Mouse (Mus musculus) ES-CJ7 (cell line): ENCODE measurements around the gene Car5a.

ENCODE experiments used
- DNase-seq: peaks from one replicate; pipeline ENCODE4 v3.0.0; 2011; ENCODE audit warnings: low read depth, low spot score

Gene Car5a

DNA sequence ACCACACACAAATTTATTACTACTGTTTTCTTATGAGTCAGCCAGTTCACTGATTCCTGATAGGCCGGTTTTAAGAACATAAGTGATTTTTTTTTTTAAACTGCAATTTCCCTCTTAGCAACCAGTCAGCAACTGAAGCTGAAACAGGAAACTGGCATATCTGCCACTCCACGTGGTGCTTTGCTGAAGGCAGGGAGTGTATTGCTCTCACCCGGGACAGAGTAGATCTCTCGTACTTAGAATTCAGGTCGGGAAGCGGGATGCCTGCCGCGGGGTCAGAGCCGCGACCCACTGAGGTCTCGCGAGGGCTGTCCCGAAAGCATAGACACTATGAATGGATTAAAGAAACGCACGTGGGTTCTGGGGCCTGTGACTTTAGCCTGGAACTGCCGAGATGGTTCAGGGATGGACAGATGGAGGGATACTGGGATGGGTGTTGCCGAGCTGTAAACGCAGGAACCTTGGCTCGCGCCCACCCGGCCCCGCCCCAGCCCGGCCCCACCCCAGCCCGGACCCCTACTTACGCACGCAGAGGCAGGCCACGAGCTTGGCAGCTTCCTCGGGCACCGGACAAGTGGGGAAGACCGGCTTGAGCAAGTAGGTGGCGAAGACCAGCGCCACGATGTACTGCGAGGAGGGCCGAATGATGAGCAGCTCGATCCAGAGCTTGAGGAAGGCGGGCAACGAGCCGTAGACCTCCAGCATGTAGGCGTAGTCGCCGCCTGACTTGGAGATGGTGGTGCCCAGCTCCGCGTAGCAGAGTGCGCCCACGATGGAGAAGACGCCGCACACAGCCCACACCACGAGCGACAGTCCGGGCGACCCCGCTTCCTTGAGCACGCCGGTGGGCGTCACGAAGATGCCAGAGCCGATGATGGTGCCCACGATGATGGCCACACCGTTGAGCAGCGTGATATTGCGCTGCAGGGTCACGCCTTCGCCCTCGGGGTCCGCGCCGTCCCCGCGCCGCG is 37.9 kb downstream of the Car5a start:
- DNase-seq, result peak; percentile 73

DNA sequence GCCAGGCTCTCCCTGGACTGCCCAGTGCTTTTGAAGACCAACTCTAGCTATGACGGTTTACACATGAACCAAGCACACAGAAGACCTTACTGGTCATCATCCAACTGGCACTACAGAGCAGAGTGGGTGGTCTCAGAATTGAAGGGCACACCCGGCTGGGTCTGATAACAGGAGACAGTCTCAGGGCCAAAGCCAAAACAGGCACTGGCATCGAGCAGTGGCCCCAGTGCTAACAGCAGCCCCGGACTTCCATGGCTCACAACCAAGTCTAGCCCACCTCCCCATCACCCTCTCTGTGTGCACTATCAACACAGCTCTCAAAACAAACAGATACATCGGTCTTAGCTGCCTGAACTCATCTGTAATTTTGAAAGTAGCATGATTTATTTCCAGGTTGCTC is 38.8 kb downstream of the Car5a start:
- DNase-seq, result no peak

DNA sequence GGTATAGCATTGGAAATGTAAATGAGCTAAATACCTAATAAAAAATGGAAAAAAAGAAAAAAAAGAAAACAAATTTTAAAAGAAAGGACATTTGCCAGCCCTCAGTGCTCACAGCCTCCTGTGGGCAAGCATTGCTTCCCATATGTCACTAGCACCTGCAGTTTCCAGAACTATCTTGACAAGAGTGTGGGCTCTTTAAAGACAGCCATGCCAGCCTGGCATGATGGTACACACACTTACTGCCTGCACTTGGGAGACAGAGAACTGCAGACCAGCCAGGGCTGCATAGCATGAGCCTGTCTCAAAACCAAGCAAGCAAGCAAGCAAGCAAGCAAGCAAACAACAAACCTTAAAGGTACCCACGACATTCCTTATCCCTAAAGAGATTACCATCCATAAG is 39.3 kb downstream of the Car5a start:
- DNase-seq, result no peak

DNA sequence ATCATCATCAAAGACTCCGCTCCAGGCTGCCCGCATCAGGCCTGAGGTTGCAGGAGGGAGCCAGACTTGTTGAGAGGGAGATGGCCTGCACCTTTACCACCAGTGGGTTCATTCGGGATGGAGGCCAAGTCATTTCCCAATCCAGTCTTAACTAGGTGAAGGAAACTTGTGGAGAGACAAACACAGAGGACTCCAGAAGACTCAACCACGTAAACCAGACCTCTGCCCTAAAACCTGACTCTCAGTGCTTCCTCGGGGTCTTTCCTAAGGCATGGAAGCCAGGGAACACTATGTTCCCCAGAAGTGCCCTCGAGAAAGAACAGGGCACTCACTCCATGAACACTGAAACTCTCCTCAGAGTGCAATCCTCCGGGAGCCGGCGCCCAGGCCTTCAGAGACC is 39.7 kb downstream of the Car5a start:
- no peak for DNase-seq

DNA sequence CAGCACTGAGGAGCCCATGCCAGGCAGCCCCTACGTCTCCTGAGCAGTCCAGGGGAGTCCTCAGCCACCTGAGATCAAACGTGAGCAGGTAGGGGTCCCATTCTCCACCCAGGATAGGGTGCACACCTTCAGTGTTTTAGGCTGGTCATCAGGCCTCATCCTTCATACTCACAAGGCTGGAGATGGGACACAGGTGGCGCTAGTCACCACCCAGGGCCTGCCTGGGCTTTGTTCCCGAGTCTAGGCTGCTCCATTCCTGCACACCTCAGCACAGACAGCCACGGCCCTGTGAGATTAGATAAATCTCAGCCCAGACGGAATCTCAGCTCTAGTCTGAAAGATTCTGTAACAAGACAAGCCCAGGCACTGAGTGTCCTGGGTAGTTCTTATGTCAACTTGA is 40.7 kb downstream of the Car5a start:
- no peak for DNase-seq

DNA sequence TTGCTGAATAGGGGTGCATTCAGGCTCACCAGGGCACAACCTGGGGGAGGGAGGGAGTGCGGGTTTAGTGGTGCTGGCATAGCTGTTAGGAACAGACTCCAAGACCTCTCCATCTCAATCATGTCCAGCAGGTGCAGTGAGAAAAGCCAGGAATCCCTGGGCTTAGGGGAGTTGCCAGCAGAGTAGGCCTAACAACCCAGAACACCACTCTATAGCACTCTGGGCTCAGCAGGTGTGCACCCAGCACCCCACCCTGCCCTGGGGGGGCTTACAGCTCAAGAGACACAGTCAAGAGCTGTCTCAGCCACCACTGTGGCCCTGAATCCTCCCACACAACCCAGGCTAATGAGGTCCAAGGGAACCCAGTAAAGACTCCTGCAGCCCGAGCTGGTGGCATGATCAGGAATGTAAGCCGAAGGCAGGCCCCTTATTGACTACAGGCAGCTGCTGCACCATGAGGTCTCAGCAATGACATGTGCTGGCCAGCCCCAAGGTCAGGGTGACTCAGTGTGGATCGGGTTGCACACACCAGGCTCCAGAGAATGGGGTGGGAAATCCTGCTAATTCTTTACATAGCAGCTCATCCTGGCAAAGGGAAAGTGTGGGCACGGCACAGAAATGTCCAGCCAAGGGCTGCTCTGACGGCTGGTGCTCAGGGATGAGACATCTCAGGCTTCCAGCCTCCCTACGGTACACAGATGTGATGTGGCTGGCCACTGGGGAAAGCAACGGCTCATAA is 43.0 kb downstream of the Car5a start:
- no peak for DNase-seq

DNA sequence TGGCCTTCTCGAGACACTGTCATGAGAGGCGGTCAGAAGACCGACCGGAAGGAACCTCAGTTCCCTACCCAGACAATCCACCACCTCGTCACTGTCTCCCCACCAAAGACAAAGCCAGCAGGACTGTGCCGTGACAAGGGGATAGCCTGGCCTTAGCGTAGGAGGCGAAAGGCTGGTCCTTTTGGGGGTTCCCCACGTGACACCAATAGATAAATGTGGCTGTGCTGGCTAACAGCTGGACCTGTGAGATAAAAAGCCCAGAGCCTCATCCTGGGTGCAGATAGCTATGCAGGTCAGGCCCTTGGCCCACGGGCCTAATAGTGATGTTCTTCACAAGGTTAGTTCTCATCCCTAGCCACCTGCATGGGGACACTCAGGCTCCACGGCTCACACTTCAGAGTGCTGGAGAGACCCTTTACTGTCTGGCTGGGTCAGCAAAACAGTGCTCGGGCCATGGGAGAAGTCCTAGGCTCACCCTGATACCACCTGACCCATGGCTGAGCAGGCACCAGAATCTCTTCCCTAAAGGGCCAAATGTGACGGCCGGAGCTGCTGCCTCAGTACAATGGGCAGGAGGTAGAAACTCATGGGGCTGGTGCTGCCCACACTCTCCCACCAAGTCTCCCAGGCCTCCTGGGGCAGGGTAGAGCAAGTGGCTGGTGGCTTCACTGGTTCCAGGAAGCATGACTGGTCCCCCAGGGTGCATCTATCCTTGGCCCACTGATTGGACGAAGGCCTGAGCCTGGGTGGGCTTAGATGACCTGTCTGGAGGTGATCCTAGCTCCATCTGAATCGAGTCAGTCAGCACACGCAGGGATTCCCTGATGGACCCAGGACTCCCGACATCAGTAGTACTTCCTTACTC is 45.3 kb downstream of the Car5a start:
- no peak for DNase-seq

DNA sequence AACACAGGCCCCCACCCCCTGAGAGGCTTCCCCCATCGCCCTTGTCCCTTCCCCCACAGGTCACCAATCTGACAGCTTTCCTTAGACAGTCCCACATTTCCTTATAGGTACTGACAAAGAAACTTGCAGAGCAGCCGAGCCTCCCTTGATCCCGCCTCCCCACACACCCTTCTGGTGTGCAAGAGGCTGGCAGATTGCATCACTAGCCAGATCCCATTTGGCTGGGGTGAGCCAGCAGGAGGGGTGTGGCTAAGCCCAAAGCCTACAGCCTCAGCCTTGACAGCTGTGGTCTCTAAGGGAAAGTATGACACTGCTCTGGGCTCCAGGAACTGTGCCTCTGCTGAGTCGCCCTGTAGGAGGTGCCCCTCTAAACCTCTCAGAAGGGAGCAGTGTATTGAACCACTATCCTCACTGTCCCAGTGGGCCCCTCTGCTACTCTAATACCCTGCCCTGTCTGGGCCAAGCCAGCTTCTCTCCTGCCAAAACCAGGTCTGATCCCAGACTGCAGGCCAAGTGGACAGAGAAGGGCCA is 46.2 kb downstream of the Car5a start:
- DNase-seq, result peak; percentile 92

DNA sequence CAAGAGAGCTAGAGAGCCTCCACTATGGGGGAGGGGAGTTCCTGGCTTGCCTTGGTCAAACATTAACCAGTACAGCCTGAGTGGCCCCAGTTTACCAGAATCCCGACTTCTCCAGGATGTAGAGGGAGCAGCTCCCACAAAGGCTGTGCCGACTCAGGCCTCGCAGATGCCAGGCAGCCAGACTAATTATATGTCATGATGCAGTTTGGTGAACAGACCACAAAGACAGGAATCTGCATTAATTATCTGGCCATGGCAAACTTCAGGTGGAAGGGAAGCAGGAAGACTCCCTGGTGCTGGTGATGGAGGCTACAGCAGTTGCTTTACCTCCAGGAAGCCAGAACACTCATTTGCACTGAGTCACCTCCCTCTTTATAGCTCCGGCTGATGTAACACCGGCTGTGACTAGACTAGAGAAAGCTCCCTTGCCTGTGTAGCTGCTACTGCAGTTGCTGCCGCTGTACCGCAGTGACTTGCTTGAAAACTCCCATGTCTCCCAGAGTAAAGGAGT is 46.8 kb downstream of the Car5a start:
- peak; percentile 77 for DNase-seq

DNA sequence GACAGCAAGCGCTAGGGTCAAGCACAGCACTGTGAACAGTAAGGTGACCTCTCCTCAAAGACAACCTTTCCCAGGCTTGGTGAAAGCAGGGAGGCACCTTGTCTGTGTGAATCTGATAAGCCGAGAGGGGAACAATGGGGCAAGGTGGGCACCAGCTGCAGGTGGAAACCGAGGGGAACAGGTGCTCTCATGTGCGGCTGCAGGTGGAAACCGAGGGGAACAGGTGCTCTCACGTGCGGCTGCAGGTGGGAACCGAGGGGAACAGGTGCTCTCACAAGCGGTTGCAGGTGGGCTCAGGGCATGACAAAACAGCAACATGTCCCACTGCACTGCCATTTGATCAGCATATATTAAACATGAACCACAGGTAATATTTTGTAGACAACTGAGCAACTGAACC is 47.5 kb downstream of the Car5a start:
- no peak for DNase-seq

DNA sequence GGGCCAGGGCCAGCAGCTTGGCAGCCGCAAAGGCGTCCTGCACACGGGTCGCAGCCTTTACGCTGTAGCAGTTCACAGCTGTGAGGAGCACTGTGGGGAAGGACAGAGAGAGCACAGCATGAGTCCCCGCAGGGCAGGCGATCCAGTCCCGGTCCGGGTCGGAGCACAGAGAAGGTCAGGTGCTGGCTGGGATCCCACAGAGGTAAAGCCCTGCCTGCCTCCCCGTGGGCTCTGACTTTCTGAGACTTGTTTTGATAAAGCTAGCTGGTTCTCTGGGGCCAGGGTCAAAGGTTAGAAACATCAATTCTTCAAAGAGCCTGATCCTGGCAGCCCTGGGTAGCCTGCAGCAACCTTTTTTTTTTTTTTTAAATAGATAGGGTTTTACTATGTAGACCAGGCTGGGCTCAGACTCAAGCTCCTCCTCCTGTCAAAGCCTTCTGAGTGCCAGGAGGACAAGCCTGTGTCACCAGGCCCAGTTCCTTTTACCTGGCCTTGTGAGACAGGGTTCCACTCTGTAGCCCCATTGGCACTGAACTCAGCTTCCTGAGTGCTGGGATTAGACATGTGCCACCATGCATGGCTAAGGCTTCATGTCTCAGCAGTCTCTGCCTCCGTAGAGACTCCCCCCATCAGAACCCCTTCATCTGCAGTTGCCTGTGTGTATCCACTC is 48.1 kb downstream of the Car5a start:
- DNase-seq, result no peak

DNA sequence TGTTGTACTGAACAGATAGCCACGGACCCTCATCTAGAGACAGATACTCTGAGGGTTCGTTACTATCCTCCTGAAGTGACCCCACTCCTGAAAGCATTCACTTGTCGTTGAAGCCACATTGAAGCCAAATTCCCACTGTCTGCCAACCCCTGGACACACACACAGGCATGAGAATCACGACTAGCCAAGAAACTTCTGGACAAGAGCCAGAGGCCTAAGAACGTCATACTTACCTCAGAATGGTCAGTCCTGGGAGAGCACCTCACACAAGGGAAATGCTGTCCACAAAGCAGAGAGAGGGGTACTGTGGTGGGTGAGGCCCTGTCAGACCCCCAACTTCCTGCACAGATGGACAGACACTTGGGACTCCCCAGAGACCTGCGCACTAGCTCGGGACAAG is 48.8 kb downstream of the Car5a start:
- DNase-seq, result no peak

DNA sequence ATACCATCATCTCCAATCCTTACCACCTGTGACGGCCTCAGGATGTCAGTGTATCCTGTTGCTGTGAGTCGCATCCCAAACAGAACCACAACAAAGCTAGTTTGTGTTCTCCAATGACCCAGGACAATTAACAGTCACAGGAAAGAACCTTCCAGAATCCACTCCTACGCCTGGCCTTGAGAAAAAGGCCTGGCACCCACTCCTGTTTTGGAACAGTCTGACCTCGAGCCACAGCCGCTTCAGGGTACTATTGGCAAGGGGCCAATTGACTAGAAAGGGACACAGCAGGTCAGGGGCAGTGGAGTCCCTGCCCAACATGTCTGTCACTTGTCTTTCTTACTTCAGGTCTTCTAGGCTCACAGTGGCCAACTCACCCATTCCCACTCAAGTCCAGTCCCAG is 51.8 kb downstream of the Car5a start:
- DNase-seq, result no peak

DNA sequence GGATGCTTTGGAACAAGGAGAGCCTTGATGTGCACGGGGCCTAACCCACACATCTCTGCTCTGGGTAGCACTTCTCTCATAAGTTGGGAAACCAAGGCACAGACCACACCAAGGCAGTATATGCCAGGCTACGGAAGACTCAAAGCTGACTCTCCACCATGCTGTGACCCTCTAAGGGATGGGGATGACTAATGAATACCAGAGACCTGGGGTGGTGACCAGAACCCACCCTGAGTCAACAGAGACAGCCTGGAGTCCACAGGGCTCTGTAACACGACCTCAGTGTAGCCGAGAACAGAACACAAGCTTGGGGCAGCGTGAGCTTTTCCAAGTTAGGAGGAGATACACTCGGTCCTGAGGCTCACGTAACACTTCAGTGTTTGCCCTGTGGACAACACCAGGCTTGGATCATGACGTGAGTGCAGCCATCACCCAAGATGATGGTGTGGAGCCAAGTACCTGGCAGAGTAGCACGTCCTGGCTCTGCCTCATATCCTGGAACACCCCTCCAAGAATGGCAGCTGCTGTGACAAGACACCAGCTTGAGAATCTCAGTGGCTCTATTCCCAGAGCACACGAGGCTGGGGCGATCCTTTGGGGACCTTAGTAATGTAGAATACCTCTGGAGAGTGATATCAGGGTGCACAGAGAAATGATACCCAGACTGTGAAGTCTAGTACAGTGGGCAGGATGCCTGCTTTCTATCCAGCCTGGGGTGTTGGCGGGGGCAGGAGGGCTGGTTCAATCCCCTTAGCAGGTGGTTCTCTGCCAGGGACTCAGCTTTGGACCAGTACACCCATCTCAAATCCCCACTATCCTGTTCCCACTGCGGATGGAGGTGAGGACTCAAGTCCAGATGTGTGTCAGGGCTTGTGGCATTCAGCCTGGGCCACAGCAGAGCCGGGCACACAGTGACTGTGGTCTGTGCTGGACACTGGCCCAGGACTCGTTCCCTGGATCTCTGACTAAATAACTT is 54.6 kb downstream of the Car5a start:
- no peak for DNase-seq

DNA sequence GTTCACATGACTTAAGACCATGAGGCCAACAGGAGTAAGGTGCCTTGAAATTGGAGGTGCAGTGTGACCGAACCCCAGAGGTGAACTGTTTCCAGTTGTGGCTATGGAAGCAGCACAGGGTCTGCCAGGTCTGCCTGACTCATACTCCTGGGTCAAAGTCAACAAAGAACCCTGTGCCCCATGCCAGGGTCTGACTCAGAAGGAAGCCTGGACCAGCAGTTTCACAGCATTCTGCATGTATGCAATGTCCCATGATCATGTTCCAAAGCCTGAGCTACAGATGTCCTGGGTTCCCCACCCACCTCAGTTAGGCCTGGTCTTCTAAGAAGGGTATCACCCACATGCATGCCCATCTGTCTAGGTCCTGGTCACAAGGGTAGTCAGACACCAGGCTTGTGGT is 55.4 kb downstream of the Car5a start:
- DNase-seq, result no peak

DNA sequence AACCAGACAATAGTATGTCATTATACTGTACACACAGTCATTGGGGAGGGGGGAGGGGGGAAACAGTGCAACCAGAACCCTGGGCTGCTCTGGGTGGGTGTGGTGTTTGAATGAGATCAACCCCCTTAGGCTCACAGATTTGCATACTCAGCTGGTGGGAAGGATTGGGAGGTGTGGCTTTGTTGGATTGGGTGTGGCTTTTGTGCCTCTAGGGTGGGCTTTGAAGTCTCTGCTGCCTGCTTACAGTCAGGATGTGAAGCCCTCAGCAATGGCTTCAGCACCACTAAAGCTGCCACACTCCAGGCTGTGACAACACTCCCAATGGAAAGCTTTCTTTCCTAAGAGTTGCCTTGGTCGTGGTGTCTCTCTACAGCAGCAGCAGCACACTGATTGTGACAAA is 57.2 kb downstream of the Car5a start:
- DNase-seq, result peak; percentile 89

DNA sequence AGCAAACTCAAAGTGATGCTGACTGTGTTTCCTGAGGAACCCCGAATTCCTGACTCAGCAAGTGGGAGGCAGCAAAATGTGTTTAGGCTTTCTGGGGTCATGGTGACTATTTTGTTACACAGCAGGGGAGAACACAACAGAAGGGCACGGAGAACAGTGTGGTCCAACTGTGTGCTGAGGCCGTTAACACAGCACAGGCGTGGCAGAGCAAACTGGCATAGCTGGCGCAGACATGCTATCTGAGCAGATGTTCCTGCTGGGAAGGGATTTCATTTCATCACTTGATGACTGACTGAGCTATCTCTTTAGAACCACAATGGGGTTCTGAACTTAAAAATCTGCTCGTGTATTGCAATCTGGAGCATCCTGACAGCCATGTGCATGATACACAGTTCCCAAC is 59.3 kb downstream of the Car5a start:
- DNase-seq, result no peak

DNA sequence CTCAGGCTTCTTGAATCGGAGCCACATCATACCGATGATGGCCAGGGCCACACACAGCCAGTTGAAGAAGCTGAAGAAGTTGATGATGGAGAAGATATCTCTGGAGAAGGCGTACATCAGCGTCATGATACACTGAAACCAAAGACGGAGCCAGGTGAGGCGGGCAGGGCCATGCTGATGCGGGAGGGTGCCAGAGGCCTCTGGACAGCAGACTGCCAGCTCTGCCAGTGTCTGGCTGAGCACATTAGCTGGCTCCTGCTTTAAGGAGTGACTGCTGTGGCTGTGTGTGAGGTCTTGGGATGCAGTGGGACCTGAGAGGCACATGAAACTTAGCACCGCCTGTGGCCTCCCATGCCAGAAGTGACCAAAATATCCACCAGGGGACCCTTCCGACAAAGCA is 59.7 kb downstream of the Car5a start:
- no peak for DNase-seq

DNA sequence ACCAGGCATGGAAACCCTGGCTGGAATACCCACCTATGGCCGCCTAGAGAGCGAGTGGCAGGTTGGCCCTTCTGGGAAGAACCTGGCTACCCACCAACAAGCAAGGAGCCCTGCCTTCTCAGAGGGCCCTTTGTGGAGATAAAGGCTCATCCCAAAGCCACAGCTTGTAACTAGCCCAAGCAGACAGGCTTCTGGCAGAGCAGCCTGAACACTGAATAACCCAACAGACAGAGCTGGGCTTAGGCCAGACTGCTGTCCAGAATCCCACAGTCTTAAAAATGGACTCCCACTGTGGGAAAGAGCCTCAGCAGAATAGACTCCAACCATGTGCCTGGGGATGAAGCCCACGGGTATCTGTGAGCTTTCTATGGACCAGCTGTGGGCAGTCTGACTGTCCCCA is 60.5 kb downstream of the Car5a start:
- DNase-seq, result no peak

DNA sequence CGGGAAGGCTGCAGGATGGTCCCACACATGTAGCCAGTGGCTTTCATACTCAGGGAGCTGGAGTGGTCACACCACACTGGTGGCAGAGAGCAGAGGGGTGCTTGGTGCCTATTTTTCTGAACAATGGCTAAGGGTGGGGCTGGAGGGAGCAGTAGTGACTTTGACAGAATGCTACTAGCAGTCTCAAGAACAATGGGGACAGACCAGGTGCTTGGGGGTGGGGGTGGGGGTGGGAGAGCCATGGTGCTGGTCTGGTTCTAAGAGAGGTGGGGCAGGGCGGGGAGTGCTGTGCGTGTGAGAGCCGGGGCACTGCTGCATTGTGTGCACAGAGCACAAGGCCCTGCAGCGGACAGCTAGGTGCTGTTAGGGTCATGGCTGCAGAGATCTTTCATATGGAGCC is 62.8 kb downstream of the Car5a start:
- peak; percentile 79 for DNase-seq
